Mouse (Mus musculus) G1E (cell line): ENCODE measurements around the gene 1700024P04Rik.

Experiments used
- CTCF ChIP-seq: IDR thresholded peaks from 2 replicates; pipeline ENCODE4 v1.5.1; 2012; ENCODE audit warnings: low read depth, low read length, inconsistent platforms, mixed read lengths
- GATA1 ChIP-seq: IDR thresholded peaks from 2 replicates; pipeline ENCODE4 v1.6.1; 2012; ENCODE audit warnings: borderline replicate concordance, low read length, inconsistent platforms, mixed read lengths
- TAL1 ChIP-seq: conservative IDR thresholded peaks from 2 replicates; pipeline ENCODE4 v1.6.1; 2012; ENCODE audit warnings: low read depth, low read length, inconsistent platforms, mixed read lengths

DNA sequence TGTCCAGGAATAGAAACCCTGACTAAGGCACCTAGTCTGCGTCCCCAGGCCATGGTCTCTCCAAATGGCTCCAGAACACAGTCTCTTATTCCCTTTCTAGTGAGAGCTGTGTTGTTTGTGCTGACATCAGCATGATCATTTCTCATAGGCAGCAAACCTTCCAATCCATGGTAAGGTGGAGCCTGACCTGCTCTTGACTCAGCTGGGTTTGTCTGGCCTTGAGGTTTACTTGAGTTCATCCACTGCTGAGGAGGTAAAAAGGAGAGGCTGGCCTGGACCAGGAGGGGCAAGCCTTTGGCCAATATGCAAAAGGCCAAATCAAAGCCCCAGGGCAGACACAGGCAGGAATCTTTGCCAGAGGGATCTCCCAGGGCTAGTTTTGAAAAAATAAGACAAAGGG, 20.8 kb downstream of the 1700024P04Rik start:
- TF ChIP-seq TAL1 (no peak), CTCF (no peak), GATA1 (no peak)
